Mouse (Mus musculus): Measurements from ENCODE around the gene Chst4.
"Not testable (repeated sequence)": the region's sequence is repeated elsewhere in the genome, so short reads cannot be mapped to it uniquely, and the experiment has no call there.

Chst4 gene

DNA sequence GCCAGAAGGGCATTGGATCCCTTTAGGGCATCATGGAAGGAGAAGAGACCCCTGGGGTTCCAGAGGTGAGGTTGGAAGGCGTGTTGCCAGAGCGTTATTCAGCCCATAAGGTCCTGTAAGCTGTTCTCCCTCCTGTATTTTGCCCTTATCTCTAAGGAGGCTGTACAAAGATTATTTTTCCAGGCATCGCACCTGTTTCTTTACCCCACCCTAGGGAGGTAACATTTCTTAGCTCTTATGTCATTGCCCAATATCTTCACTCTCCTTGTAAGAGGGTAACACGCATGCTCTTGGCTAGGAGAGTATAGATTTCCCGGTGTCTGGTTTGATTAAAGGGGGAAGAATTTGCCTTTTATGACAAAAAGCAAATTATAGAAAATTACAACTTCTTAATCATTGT, at the start of gene Chst4:
Gene Chst4 (minus strand): TSS at position 82 of the 400 bp plus-strand sequence.
- CTCF ChIA-PET, result no interaction called here

DNA sequence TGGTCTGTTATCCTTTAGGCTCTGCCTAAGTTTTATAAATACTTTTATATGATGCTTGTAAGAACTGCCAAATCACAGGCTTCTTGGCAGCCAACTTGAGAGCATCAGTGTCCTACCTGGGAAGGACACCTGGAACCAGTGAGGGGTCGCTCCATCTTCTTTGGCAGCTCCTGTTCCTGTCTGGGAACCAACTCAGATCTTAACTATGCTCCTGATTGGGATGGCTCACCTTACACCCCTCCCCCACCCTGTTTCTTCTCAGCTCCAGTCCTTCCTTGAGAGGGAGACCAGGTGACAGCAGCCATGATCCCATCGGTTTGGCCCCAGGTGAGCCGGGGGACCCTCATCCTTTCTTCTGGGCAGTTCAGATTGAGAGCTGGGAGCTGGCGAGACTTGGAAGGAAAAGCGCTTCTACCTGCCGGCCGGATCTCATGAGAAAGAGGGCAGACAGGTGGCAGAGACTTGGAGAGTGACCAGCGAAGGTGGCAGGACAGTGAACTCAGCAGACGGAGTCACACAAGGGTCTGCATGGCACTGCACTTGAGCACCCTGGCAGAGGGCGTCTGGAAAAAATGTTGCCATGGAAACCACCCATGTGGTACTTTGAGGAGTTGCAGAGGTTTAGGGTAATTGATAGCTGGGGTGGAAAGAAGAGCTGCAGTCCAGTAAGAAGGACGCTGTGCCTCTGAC, 43.0 kb upstream of the Chst4 start:
- CTCF ChIA-PET, result no interaction called here

DNA sequence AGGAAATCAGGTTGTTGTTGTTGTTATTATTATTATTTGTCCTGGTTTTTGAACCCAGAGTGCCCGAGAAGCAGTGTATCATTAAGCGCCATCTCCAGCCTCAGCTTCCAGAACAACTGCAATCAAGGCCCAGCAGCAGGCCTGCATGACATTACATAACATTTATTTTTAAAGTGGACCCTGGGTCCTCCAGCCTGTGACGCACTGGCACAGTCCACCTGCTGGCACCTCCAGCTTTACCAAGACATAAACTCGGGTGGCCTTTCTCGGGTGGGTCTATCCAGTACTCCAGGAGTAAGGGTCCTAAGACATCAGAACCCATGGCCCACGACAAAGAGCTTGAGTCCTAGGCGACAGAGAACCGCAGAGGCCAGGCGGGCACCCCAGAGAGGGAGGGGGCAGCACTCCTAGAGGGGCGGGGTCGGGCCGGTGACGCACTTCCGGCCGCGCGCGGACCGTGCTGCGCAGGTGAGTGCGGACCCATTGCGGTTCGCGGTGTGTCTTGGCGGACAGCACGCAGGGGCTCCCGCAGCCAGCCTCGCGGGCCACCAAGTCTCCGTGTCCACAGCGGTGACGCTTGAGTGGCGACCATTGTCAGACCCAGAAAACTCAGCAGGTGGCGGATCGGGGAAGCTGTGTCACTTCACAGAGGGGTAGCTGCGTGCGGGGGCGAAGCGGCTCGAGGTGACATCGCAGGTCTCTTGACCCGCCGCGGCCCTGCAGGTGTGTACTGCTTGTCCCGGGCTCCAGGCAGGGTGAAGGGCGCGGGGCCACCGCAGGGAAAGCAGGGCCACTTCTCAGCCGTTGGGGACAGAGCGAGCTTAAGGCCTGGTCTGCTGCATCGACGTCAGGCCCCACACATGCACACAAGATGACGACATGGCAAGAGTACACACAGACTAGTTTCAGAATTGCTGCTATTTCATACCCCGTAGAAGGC, 40.0 kb upstream of the Chst4 start, which contains the start of gene Zfp612:
Gene Zfp612 (plus strand): TSS at position 465 of the 940 bp plus-strand sequence.
- CTCF ChIA-PET, result interaction anchor here (0.6 kb wide), 1 partner anchor 236 kb away, joined by 3 read pairs; no protein-coding TSS in a partner anchor

DNA sequence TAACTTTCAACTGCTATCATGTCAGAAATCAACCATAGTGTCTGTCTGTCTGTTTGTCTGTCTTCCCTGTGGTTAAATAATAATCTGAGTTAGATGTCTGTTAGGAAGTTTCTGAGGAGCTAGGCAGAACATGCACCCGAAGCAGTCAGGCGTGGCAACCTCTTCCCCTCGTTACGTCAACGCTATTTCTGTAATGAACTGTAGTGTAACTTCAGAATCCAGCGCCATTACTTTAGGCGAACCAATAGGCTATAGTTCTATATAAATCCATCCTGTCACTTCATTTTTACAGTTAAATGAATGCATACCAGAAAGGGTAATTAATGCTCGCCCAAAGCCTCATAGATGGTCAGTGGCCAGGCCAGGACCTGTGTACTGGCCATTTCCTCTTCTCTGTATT, 35.0 kb upstream of the Chst4 start:
- CTCF ChIA-PET, result no interaction called here

DNA sequence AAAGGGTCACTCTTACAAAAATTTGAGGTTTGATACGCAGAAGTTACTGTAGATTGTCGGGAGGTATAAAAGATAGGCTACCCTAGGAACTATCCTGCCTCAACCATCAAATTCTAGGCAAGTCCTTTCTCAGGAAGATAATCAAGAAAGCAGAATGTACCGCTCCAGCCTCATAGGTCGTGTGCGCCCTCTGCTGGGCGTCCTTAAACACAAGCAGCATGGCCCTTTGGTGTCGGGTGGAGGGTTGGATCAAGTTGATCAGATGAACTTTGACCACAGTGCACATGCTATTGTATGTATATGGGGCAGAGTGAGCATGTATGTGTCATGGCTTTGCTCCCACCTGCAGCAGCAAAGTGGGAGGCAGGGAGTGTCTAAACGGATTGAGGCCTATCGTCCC, 32.1 kb upstream of the Chst4 start:
- CTCF ChIA-PET, result no interaction called here

DNA sequence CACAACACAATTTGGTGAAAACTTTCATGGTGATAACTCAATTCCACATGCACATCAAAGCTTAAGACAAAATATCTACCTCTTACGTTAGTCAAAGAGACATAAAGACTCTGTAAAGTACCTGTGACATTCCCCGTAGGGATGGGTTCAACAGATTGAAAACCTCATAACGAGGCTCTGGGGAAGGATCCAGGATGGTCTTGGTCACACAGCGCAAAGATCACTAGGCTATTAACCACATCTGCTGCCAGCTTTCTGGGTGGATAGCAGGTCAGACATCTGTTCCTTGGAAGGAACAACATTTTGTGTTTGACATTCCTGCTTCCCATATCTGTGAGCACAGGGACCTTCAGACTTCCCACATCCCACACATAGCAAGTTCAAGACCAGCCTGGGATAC, 30.2 kb upstream of the Chst4 start:
- CTCF ChIA-PET, result no interaction called here

DNA sequence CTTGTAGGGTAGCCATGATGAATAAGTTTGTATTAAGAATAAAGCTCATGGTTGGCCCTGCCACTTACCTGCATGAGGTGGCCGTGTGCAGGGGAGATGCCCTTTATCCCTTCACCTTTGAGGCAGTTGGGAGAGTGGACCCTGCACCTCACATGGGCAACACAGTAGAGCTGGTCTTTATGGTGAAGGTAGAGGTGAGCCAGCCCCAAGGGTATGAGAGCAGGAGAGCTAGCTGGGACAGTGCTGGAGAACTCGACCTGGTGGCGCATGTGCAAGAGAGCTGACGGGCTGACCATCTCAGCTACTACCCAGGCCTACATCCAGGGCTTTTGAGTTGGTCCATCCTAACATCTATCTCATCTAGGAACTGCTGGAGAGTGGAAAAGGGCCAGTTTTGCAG, 26.1 kb upstream of the Chst4 start:
- CTCF ChIA-PET, result no interaction called here

DNA sequence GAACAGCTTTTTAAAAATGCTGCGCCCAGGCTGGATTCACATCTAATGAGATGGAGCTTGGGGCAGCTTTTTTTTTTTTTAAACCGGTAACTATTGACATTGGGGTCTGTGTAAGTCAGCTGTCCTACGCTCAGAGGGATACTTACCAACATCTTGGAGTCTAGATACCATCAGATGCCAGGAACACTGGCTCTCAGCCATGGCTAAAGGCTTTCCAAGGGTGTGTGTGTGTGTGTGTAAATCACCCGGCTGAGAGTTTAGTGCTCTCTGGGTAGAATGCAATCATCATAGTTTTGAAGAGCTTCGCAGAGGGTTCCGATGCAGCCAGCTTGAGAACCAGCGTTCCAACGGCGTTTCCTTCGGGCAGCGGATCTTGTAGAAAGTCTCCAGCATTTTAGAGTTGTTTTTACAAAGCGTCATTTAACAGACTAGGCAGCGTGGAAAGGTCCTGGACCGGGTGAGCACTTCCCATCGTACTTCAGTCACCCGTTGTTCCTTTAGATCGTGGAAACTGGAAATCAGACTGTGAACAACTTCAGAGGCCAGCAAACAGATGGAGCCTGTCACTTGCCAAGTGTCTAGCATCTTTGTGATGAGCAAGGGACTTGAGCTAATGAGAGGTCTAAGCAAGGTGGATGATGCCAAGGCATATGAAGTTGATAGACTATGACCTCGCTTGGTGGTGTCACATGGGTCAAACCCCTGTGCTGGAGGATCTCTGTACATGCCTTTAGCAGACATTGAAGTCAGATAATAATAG, 25.2 kb upstream of the Chst4 start:
- CTCF ChIA-PET, result no interaction called here

DNA sequence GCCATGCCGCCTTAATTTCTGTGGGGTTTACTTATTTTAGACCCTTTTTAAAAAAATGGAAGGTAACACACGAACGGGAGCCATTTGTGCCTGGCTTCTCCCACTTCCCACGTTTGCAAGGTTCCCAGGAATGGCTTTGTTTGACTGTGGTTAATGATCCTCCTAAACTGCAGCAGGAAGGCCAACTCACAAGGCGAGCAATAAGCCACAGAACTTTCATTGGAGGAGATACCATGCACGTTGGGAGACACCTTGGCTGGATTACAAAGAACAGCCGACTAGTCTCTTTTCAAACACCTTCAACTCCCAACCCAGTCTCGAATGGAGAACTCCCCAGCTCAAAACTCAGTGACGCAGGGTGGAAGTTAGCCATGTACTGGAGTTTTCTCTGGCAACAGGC, 24.6 kb upstream of the Chst4 start:
- CTCF ChIA-PET, result no interaction called here

DNA sequence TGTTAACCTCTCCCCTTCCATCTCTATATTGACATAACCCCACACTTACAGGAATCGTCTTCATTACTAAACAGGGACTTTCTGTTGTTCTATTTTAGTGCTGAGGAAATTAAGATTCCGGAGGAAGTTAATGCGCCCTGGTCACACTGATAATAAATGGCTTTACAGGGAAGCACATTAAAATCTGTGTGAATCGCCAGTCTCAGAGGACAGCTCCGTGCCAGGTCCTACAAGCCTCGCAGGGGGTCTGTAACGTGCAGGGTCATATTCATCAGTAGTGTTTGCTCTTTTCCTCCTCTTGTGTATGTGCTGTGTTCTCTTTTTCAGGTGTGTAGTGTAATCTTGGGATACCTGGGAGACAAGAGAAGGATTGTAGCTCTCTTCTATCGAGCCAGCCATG, 18.7 kb upstream of the Chst4 start:
- CTCF ChIA-PET, result no interaction called here

DNA sequence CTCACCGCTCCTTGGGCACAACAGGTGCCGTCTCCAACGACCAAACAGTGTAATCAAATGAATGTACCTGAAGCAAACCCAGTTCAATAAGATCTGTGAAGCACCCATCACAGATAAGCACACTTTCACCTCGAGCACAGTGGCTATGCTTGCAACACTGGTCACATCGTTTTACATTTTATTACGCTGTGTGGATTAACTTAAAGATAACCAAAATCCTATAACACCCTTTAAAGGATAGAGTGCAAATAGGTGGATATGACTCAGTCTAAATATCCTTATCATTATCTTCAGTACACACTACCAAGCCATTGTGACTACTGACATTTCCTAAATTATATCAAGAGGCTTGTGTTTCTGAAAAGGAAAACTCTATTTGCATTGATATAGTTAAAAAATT, 11.7 kb upstream of the Chst4 start:
- CTCF ChIA-PET, result no interaction called here

DNA sequence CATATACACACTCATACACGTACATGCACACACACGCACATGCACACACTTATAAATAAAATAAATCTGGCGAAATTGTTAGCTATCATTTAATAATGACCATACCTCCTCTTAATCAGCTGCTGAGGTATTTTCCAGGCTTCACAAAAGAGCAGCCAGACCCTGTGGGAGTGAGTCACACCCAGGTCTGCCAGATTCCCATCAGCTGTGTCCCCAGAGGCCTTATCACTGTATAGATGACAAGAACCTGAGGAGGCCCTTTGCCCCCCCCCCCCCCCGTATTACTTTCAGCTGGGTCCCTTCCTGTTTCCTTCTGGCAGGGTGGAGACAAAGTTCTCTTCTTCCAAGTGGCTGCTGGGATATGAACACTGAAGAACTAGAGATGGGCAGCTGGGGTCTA, 969 bp upstream of the Chst4 start:
- CTCF ChIA-PET, result no interaction called here

DNA sequence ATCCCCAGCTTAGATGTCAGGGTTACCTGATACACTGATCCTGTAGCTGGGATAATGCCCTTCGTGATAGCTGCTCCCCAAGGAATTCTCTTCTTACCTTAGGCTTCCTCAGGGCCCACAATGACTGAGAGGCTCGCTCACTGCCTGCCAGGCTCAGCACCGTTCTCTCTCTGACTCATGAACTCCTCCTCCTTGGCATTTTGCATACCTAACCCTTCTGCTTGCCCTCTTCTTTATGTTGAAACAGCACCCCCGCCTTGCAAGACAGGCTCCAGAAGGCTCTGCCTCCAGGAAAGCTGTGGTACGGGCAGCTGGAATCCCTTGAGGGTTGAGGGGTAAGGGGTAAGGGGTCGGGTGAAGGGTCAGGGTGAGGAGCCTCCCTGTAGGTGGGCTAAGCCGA, 324 bp downstream of the Chst4 start:
- CTCF ChIA-PET, result no interaction called here

DNA sequence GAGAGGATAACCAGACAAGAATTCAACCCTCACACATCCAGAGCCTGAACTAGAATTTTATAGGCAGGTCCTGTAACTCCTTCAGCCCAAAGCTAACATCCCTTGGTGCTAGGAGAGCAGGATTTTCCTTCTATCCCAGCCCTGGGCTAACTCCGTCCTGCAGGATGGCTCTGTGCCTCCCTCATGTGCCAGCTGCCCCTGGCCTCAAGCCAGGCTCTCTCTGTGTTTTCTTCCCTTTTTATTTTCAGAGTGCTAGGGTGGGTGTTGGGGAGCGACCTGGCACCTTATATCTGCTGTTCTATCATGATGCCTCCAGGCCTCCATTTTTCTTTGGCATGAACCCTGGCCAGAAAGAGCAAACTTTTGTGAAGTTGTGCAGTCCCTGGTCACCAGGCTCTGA, 3.4 kb downstream of the Chst4 start:
- CTCF ChIA-PET, result no interaction called here

DNA sequence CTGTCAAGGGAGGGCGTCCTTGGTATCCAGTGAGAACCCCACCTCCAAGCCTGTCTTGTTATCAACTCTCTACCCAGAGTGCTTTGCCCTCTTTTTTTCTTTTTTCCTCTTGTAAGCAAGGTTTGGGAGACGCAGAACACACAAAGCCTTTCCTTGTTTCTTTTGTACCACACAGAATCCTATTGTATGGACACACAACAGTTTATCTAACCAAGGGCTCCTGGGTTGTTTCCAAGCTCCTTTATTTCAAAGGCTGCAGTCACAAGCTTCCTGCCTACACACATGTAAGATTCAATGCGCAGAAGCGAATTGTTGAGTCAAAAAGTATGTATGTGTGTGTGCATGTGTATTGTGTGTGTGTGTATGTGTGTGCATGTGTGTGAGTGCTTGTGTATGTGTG, 5.2 kb downstream of the Chst4 start:
- CTCF ChIA-PET, result no interaction called here

DNA sequence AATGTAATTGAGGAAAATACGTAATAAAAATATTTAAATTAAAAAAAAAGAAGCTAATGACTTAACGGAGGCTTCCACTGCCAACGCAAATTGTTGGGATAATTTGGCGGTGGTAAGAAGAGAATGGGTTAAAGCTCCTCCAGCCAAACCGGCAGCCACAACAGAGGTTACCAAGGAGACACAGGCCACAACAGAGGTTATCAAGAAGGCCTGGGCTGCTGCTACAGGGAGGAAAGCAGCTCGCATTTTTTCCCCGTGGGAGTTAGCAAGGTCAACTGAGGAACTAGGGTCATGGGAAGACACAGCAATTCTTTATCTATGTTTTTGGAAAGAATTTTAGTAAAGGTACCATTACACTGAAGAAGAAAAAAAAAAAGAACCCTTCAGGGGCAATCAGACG, 5.8 kb downstream of the Chst4 start:
- CTCF ChIA-PET, result not testable (repeated sequence)

DNA sequence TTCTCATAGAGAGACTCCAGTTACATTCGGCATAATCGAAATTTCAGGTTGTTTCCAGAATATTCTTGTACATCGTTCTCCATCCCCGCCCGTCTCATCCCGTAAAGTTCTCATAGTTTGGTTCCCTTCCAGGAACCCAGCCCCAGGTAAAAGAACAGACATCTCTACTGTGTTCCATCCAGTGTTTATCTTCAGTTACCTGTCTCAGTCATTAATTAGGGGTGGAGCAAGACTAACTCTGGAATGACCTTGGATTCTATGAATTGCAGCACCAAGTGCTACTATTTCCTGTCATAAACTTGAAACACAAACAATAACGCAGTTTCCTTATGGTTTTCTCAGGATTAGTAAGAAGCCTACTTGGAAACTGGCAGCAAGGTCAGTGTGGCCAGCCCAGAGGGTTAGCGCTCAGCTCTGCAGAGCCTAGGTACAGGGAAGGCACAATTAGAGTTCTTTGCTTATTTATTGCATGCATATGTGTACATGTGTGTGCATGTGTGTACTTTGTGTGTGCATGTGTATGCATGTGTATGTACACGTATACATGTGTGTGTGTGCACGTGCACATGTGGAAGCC, 16.7 kb downstream of the Chst4 start:
- CTCF ChIA-PET, result no interaction called here

DNA sequence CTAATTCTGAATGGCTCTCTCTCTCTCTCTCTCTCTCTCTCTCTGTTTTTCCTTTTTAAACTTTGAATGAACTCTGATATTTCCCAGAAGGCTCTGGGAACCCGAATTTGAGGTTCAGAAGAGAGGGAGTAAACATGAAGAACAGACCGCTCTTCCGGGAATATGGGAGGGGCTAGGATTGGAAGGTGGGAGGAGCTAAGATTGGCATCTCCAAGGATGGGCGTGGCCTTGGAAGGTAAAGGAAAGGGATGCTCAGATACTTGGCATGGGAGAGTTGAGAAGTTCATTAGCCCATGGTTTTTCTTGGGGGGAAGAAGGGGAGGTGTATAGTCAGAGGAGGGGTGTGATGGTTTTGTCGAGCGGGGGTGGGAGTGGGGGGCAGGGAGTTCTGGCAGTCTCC, 17.5 kb downstream of the Chst4 start:
- CTCF ChIA-PET, result no interaction called here

DNA sequence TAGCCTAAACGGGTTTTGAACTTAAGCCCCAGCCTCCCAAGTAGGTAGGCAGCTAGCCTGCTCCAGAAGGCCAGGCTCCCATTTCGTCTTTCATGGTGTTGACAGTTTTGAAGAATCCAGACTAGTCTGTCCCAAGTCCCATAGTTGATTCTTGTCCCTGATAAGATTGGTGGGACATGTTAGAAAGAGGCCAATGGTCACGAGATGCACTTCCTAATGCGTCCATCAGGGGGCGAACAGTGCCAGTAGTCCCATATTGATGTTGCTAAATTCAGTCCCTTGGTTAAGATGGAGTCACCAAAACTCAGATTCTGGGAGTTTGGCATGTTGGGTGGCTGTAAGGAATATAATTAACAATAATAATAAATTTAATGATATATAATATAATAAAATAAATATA, 28.7 kb downstream of the Chst4 start:
- CTCF ChIA-PET, result no interaction called here

DNA sequence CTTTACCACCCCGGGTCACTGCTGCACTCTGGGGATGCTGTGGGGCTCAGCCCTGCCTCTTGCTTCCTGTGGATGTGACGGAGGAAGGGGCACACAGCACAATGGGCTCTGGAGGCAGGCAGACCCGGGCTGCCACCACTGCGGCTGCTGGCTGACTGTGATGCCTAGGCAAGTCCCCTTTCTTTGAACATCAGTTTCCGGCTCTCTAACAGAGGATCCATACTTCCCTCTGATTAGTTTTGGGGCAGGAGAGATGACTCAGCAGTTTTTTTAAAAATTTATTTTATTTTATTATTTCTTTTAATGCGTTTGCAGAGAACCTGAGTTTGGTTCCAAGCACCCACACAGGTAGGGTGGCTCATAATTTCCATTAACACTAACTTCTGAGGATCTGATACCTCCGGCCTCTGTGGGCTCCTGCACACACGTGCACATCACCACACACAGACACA, 30.5 kb downstream of the Chst4 start:
- CTCF ChIA-PET, result no interaction called here

DNA sequence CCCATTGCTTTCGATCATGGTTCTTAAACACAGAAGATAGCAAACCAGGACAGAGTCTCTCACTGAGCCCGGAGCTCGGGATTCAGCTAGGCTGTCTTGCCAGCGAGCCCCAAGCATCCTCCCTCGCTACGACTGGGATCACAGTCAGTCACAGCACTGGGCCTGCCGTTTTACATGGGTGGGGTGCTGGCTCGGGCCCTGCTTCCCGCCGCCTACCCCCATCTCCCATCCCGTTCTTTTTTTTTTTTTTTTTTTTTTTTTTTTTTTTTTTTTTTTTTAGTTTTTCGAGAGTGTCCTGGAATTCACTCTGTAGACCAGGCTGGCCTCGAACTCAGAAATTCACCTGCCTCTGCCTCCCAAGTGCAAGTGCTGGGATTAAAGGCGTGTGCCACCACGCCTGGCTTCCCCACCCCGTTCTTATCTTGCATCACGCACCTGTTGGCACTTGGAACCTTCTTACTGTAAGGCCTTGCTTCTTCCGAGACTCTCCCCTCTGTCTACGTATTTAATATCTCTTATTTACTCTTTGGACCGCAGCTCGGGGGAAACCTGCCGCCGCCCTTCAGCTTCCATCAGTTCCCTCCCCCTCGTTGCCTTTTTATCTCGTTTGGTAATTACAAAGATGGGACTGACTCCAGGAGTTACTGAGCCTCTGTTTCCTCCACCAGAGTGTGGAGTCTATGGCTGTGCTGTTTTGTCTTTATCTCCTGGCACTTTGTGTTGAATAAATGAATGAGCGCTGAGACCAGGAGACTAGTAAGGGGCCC, 31.1 kb downstream of the Chst4 start:
- CTCF ChIA-PET, result no interaction called here
